Mouse (Mus musculus) kidney, postnatal 0 days (tissue): ENCODE results near the gene Slamf9. TPM values are rescaled to one million over a fixed set of nuclear protein-coding genes. Genes with fewer than 3 reads are reported as not detected.

Experiments used
- ATAC-seq: fragments of 200-750 bp; cut with Nextera tagmentation; replicated peaks from 2 replicates; pipeline ENCODE4 v1.8.0; 2017; ENCODE audit warnings: low read depth, moderate number of reproducible peaks, moderate TSS enrichment, moderate library complexity; ENCODE audit not compliant: low FRiP score
- DNase-seq: peaks from one replicate; pipeline ENCODE4 v3.0.0-alpha.2; 2016; ENCODE audit warnings: low spot score
- H3K27ac ChIP-seq: fragments of 300-500 bp; sonication (generic); 2 replicates; pipeline ENCODE4 v1.5.1; 2014; ENCODE audit warnings: mild to moderate bottlenecking
- H3K27me3 ChIP-seq: fragments of 300-500 bp; sonication (generic); 2 replicates; pipeline ENCODE4 v1.6.1; 2014; ENCODE audit warnings: low read length, mixed read lengths; ENCODE audit not compliant: insufficient read depth
- H3K36me3 ChIP-seq: fragments of 300-500 bp; sonication (generic); 2 replicates; pipeline ENCODE4 v1.6.1; 2014; ENCODE audit warnings: low read length, mixed read lengths; ENCODE audit not compliant: insufficient read depth
- H3K4me1 ChIP-seq: fragments of 300-500 bp; sonication (generic); replicated peaks from 2 replicates; pipeline ENCODE4 v1.6.1; 2014; ENCODE audit warnings: antibody characterized with exemption, low read length, mixed read lengths; ENCODE audit not compliant: insufficient read depth
- H3K4me2 ChIP-seq: fragments of 300-500 bp; sonication (generic); 2 replicates; pipeline ENCODE4 v1.6.1; 2014; ENCODE audit warnings: mild to moderate bottlenecking, low read length, moderate library complexity, mixed read lengths
- H3K4me3 ChIP-seq: fragments of 300-500 bp; sonication (generic); replicated peaks from 2 replicates; pipeline ENCODE4 v1.5.1; 2014; ENCODE audit warnings: low read depth, low read length
- H3K9ac ChIP-seq: fragments of 300-500 bp; sonication (generic); 2 replicates; pipeline ENCODE4 v1.6.1; 2014; ENCODE audit warnings: low read depth, low read length
- H3K9me3 ChIP-seq: fragments of 300-500 bp; sonication (generic); replicated peaks from 2 replicates; pipeline ENCODE4 v1.6.1; 2016; ENCODE audit warnings: low read length, inconsistent platforms, mixed read lengths
- CTCF ChIP-seq: IDR thresholded peaks from 2 replicates; pipeline ENCODE4 v1.5.1; 2016; ENCODE audit warnings: antibody characterized with exemption, low read depth, mild to moderate bottlenecking, moderate library complexity
- WGBS: fragments of 180-500 bp; shearing (Covaris S2); extraction: QIAGEN DNeasy Blood & Tissue Kit; methylation state at CpG from one replicate; pipeline ENCODE4 v1.1.7; 2014; 5-methylcytosine and 5-hydroxymethylcytosine counted together
- polyA plus RNA-seq: library from polyadenylated mRNA; unstranded; fragments of >200 nt; fragmentation: Nextera tagmentation; extraction: Ambion mirVana; gene quantifications from 2 replicates; pipeline ENCODE4 v1.2.1, GENCODE M21; 2015

The Slamf9 gene
- polyA plus RNA-seq, 1 experiment from 2014 or later, result 2.3 TPM

DNA sequence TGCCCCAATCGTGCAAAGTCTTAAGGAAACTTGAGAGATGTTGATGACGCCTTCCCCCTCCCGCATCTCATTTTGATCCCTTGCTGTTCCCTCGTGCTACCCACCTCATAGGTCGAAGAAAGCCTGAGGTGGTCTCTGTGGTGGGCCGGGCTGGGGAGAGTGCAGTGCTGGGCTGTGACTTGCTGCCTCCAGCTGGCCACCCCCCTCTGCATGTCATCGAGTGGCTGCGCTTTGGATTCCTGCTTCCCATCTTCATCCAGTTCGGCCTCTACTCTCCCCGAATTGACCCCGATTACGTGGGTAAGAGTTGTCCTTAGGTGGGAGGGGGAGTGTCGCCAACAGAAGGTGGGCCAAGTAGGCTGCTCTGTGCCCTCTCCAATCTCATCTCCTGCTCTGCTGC, 9.5 kb downstream of the Slamf9 start:
- Histone ChIP-seq H3K4me2 (0 out of 2 replicates have a peak overlapping the region, but pooled peaks have one; percentile 80), H3K4me1 (no peaks in the 10 kb centered on the region), H3K27me3 (no peaks in the 10 kb centered on the region), H3K9me3 (no peaks in the 10 kb centered on the region), H3K9ac (no peak overlapping the region), H3K4me3 (no peak overlapping the region), H3K27ac (no peak overlapping the region), H3K36me3 (no peaks in the 10 kb centered on the region)
- WGBS, result 55% methylated on average over 13 of the region's 13 CpGs
- no peak for TF ChIP-seq CTCF
- ATAC-seq, result no peak
- no peak for DNase-seq

DNA sequence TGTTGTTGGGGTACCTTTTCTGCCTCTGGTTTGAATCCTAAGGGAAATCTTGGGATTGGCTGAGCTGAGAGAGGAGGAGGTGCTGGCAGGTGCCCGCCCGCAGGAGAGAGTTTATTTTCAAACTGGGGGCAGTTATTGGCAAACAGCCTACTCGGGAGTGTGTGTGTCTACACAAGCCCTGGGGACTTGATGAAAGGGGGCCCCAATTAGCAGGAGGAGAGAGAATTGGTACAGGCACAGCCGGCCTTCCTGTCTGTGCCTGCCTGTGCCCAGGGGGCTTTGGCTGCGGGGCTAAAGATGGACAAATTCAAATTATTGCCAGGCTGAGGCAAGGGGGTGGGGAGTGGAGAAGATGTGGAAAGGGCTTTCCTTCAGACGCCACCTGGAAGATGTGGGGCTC, 10.7 kb downstream of the Slamf9 start:
- H3K9ac ChIP-seq, result no peak overlapping the region
- no peaks in the 10 kb centered on the region for H3K4me1 ChIP-seq
- no peak for TF ChIP-seq CTCF
- 40% methylated on average over 6 of the region's 6 CpGs for WGBS
- H3K4me3 ChIP-seq, result no peak overlapping the region
- ATAC-seq (no peak), DNase-seq (no peak)
- H3K9me3 ChIP-seq, result no peaks in the 10 kb centered on the region
- no peak overlapping the region for H3K4me2 ChIP-seq
- no peak overlapping the region for H3K27ac ChIP-seq
- no peaks in the 10 kb centered on the region for H3K36me3 ChIP-seq
- H3K27me3 ChIP-seq, result no peaks in the 10 kb centered on the region

DNA sequence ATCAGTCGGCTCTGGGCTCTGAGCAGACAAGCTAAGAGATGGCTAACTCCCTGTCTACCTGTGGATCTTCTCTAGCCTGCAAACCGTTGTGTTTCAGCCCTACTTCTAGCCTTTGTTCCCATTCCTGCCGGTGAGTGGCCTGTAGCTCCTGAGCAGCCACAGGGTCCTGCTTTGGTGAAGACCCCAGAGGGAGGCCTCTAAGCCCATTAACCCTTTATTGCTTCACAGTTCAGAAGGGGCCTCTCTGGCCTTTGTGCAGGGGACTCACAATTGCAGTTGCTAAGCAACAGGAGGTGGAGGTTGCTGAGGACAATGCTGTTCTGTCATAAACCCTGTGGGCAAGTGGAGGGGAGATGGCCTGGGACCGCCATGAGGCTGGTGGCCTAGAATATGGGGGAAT, 11.1 kb downstream of the Slamf9 start:
- ATAC-seq (no peak), DNase-seq (no peak)
- Histone ChIP-seq H3K27ac (no peak overlapping the region), H3K9me3 (no peaks in the 10 kb centered on the region), H3K4me2 (no peak overlapping the region), H3K4me3 (no peak overlapping the region), H3K27me3 (no peaks in the 10 kb centered on the region), H3K36me3 (no peaks in the 10 kb centered on the region), H3K9ac (no peak overlapping the region), H3K4me1 (no peaks in the 10 kb centered on the region)
- no peak for TF ChIP-seq CTCF
- 33% methylated on average over 4 of the region's 4 CpGs for WGBS

DNA sequence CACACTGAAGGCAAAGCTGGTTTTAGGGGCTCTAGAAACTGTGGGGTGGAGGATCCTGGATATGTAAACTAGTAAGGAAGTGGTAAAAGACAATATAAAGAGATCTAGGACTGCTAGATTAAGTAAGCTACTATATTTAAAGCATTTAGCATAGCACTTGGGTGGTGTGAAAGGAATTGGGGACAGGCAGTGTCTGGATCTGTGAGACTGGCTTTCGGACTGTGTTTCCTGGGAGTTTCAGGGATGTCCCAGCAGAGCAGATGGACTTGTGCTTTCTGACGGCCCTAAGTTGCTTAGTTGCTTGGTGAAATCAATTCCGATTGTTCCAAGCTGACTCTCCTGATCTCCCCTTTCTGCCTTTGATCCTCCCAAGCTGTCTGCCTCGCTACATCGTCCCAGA, 11.5 kb downstream of the Slamf9 start:
- ATAC-seq (no peak), DNase-seq (no peak)
- H3K9ac ChIP-seq, result no peak overlapping the region
- H3K4me3 ChIP-seq, result no peak overlapping the region
- H3K4me1 ChIP-seq, result no peaks in the 10 kb centered on the region
- H3K27ac ChIP-seq, result no peak overlapping the region
- 63% methylated on average over 5 of the region's 5 CpGs for WGBS
- H3K9me3 ChIP-seq, result no peaks in the 10 kb centered on the region
- TF ChIP-seq CTCF, result no peak
- no peaks in the 10 kb centered on the region for H3K36me3 ChIP-seq
- H3K27me3 ChIP-seq, result no peaks in the 10 kb centered on the region
- no peak overlapping the region for H3K4me2 ChIP-seq

DNA sequence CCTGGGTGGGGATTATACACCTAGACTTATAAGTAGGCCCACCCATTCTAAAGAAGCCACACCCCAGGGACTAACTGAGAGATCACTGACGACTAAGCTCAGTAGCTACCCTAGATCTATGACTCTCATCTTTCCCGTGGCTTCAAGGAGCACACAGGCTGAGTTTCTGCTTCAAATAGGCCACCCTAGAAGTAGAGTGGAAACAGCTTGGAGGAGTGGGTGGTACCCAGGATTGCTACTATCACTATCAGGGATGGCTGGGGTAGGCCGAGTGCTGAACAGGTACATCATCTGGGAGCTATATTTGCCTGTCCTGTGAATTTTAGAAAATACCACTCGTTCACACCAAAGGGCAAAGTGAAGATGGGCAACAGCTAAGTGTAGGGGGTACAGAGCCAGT, 12.7 kb downstream of the Slamf9 start:
- Histone ChIP-seq H3K9me3 (no peaks in the 10 kb centered on the region), H3K36me3 (no peaks in the 10 kb centered on the region), H3K4me3 (no peak overlapping the region), H3K27me3 (no peaks in the 10 kb centered on the region), H3K9ac (no peak overlapping the region), H3K27ac (no peak overlapping the region), H3K4me2 (no peak overlapping the region), H3K4me1 (no peaks in the 10 kb centered on the region)
- TF ChIP-seq CTCF, result no peak
- no peak for ATAC-seq
- WGBS, result 78% methylated on average over 4 of the region's 4 CpGs
- no peak for DNase-seq

DNA sequence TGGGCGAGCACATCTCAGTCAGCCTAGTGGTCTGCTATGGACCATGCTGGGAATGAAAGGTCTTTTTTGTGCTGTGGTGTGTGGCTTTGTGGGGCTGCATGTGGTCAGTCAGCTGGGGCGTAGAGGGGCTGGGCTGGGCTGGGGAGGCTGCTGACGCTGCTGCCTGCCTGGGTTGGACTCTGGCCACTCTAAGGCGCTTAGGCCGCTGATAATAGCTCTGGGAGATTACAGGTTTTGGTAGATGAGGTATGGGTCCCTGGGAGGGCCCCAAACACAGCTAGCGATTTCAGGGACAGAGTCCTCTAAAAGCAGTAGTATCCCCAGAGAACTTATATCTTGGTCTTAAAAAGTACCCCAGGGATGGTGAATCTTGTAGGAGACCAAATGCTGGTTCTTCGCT, 13.7 kb downstream of the Slamf9 start:
- Histone ChIP-seq H3K9me3 (no peaks in the 10 kb centered on the region), H3K4me3 (no peak overlapping the region), H3K27ac (no peak overlapping the region), H3K27me3 (no peaks in the 10 kb centered on the region), H3K4me2 (no peak overlapping the region), H3K36me3 (no peaks in the 10 kb centered on the region), H3K4me1 (no peaks in the 10 kb centered on the region), H3K9ac (no peak overlapping the region)
- no peak for TF ChIP-seq CTCF
- 82% methylated on average over 7 of the region's 7 CpGs for WGBS
- no peak for ATAC-seq
- no peak for DNase-seq

DNA sequence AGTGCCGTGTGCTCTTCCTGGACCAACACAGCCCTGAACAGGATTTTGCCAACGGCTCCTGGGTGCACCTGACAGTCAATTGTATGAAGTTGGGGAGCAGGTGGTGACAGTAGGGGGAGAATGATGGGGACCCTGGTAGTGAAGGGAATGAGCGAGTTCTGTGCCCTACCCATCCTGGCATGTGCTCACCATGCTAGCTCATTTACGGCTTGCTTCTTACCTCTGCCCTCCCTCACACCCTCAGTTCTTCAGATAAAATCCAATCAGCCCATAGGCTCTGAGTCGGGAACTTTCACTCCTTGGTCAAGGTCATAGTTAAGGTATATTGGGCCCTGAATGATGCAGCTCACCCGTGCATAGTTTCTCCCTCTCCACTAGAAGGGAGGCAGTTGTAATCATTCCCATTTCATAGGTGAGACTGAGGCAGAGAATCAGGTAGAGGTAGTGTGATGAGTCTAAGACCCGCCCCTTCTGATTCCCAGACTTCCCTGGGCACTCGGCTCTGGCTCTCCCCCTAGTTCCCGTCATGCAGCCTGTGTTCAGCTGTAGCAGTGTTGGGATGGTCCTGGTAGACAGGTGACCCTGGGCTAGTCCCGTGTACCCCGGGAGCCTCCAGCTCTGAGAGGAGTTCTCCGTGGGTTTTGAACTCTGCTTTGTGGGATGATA, 14.6 kb downstream of the Slamf9 start:
- peak overlapping the region; percentile 49 for H3K4me2 ChIP-seq
- no peaks in the 10 kb centered on the region for H3K4me1 ChIP-seq
- no peak overlapping the region for H3K4me3 ChIP-seq
- no peak for TF ChIP-seq CTCF
- no peak for ATAC-seq
- no peaks in the 10 kb centered on the region for H3K9me3 ChIP-seq
- H3K36me3 ChIP-seq, result no peaks in the 10 kb centered on the region
- no peak overlapping the region for H3K27ac ChIP-seq
- no peaks in the 10 kb centered on the region for H3K27me3 ChIP-seq
- no peak overlapping the region for H3K9ac ChIP-seq
- WGBS, result 57% methylated on average over 12 of the region's 12 CpGs
- no peak for DNase-seq
